Mouse (Mus musculus) B cell, adult 2 months (primary cell): ENCODE results near the gene Mcm2.
A peak's percentile ranks its signal among the peaks of the same experiment; 100 is the strongest.

ENCODE experiments used
- DNase-seq, 2 experiments: peaks; one replicate each; pipeline ENCODE4 v3.0.0; 2022

The Mcm2 gene

DNA sequence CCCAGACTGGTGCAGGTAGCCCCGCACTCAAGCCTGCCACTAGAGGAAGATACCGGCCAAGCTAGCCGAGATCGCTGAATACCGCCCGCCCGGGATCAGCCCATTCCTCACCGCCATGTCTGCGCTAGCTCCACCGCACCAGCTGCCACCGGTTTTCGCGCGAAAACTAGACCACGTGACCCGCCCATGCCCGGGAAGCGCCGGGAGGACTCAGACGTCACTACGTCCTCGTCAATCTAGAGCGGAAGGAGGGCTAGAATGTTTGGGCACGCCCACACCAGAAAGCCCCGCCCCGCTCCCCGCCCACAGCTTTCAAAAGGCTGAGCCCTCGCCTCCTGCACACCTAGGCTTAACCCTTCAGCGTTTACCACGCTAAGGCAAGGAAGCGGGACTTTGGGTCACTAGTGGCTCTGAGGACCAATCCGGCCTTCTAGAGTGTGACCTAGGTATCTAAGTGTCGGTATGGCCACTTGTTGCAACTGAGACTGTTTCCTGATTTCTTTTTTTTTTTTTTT lies at the start of gene Mcm2:
Mcm2 (minus strand) TSS at position 247 of the 515 bp plus-strand sequence.
- peak; percentile 97 to 98 for DNase-seq

DNA sequence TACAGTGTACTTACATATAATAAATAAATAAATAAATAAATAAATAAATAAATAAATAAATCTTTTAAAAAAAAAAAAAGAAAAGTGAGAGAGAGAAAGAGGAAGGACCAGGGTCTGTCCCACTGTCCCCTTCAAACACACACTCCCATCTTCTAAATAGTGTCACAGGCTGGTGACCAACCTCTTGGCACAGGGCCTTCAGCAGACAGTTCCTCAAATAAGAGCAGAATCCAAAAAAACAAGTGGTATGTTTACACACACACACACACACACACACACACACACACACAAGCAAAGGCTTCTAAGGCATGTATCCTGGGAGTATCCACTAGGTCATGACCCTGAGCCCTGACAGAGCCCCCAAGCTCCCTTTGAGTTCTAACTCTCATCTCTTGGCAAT lies 49.2 kb upstream of the Mcm2 start:
- DNase-seq, result no peak

DNA sequence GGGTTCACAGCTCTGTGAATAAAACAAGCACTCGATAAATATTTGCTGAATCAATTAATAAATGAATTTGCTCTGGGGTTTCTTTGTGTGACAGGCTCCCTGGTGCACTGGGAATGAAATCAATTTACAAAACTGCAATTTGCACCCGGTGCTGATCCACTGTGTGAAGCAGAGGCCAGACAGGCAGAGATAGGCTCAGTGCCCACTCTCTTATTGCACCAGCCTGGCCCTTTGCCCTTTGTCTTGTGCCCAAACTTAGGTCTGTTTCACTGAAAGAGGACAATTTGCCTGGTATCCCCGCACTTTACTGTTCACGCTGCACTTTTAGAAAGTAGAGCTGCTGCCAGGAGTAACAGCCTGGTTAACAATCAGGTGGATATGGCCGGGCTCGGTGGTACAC lies 47.9 kb upstream of the Mcm2 start:
- no peak for DNase-seq

DNA sequence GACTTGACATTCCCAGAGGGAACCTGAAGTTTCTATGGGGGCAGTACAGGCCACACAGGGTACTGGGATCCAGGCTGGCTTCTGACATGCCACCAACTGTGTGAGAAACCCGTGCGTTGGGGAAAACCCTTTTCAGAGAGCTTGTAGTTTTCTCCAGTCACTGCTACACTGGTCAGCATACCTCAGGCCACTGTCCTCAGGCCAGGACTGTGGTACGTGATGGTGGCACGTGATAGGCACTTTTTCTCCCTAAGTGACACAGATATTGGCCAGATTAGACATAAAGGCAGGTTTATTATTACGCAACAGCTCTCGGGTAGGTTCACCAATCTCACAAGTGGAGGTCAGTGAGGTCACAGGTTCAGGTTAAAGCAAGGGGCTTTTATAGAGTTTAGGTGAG lies 45.1 kb upstream of the Mcm2 start:
- DNase-seq, result no peak

DNA sequence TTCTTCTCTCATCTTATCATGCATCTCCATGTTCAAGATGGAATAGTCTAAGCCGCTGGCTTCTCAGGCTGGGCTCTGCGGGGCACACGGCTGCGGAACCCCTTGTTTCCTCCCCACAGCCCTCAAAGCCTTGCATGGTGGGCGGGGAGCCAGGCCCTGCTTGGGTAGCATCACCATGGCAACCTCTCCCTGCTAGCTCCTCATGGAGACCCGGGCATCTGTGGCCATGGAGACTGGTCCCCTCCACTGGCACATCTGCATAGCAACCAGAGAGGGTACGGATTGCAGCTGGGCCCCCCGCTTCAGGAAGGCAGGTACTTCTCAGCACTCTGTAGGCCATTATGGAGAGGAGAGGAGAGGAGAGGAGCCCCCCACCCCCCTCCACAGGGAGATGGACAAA lies 44.0 kb upstream of the Mcm2 start:
- no peak for DNase-seq

DNA sequence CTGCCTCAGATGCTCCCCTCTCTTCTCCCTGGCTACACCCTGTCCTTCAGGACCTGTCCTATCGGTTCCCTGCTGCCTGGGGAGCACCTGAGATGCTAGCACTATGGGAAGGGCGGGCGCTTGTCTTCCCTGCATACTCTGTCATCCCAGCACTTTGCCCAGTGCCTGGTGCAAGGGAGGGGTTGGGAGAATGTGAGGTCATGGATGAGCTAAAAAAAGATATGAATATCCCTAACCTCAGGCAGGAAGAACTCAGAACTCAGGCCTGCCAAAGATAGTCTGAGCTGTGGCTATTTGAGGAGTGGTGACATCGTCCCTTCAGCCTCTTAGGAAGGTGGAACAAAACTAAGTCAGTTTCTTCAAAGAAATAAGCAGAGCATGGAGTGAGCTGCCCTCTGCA lies 43.0 kb upstream of the Mcm2 start:
- no peak for DNase-seq

DNA sequence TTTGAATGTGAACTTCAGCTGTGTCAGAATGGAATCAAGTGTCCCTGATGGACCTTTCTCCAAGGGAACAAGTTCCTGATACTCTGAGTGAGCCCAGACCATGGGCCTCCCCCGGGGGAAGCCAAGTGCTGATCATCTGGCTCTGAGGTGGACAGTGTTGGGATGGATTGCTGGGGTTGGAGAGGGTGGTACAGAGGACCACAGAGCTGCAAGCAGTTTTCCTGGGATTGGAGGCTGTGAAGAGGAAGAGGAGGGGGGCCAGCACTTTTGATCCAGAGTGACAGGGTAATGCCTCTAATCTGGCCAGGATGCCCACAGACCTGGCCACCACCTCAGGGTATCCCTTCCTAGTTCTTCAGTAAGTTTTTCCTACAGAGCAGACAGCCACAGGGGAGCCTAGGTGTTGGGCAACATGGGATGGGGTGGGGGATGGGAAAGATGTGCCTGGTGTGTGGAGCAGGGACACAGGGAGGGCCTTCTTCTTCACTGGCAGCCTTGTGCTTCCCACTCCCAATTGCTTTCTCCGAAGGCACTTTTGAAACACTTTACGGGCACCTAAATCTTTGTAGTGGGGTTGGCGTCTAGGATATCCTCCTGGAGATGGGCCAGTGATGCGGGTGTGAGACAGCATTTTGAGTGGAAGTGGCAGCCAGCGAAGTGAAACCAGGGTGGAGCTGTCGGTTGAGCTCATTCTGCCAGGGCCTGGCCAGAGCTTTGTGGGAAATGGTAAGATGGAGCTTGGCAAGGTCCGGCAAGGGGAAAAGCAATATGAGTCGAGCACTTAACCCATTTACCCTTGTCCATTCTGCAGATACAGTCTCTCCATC lies 41.7 kb upstream of the Mcm2 start:
- DNase-seq, result peak; percentile 26 to 46

GRCm38 (mm10) chr6:88939281-88940089 lies 40.9 kb upstream of the Mcm2 start:
- DNase-seq, result no peak

GRCm38 (mm10) chr6:88938664-88939055 lies 40.1 kb upstream of the Mcm2 start:
- DNase-seq, result no peak

- DNase-seq, result no peak
These were observed 39.5 kb upstream of the Mcm2 start for GRCm38 (mm10) chr6:88937971-88938663.

- no peak for DNase-seq
These were observed 38.6 kb upstream of the Mcm2 start for GRCm38 (mm10) chr6:88937214-88937549.

GRCm38 (mm10) chr6:88936342-88937213 lies 38.0 kb upstream of the Mcm2 start:
- peak in 1 of 2 experiments; percentile 22 for DNase-seq

GRCm38 (mm10) chr6:88935735-88936276 lies 37.2 kb upstream of the Mcm2 start:
- DNase-seq, result peak; percentile 63 to 69

GRCm38 (mm10) chr6:88934816-88935215 lies 36.2 kb upstream of the Mcm2 start:
- DNase-seq, result no peak

DNA sequence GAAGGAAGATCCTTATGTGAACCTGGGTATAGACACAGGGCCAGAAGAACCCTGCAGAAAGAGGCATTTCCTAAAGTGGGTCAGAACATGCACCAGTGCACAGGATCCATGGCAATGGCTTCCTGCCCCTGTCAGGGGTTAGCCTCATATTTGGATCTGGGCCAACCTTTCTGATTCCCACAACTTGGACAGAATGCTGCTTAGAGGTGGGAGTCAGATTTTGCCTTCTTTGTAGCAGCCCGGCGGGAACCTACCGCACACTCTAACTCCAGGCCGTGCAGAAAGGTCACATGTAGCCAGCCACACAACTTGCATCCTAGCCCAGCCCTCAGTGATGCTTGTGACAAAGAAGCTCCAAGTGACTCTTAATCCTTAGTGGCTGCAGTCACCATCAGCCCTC lies 35.6 kb upstream of the Mcm2 start:
- DNase-seq, result no peak

GRCm38 (mm10) chr6:88931449-88931848 lies 32.9 kb upstream of the Mcm2 start:
- no peak for DNase-seq

DNA sequence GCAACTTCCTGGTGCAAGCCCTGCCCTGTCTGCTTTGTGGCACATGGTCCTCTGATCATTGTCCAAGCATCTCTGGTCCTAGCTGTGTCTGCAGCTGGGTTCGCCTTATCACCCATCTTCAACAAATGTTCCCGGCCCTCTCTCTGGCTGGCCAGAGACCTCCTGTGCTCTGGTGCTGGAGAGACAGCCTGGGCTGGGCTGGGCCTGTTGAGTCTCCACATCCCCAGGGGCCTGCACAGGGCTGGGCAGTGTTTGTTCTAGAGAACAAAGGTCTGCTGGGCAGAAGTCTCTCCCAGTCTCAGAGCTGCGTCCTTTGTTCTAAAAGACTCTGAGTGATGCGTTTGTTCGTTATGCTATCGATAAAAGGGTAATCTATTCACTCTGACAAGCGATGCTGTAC lies 31.5 kb upstream of the Mcm2 start:
- DNase-seq, result no peak

GRCm38 (mm10) chr6:88929451-88929850 lies 30.9 kb upstream of the Mcm2 start:
- no peak for DNase-seq

GRCm38 (mm10) chr6:88928576-88928975 lies 30.0 kb upstream of the Mcm2 start:
- no peak for DNase-seq

DNA sequence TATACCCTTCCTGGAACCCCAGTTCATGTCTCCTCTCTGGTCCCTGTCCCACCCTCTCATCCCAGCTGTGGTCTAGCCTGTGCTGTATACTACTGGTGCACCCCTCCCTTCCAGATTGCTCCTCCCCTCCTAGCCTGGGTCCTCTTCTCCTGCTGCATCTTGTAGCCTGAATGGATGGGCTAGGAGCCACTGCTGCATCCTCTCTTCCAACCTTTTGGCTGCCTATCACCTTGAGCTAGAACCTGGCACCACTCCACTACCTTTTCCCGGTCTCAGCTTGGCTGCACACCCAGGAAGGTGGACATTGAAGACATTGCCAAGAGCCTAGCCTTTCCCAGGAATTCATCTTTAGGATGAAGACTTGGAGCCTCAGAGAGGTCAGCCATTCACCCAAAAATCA lies 29.4 kb upstream of the Mcm2 start:
- no peak for DNase-seq

DNA sequence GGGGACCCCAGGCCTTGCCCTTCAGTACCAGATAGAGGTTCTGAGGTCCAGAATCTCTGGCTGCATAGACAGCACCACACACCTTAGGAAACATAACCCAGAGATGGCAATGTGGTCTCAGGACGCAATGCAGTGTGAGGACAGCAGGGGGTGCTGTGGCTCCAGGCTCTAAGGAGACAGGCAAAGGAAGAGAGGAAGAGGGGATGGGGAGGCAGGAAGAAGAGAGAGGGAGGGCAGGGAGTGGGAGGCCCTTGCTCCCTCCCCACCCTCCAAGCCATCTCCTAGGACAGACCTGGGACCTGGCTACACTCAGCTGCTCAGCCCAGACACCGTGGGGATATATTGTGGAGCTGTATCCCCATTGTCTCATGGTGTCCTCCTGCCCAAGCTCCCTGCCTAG lies 29.0 kb upstream of the Mcm2 start:
- DNase-seq, result peak; percentile 76 to 81

DNA sequence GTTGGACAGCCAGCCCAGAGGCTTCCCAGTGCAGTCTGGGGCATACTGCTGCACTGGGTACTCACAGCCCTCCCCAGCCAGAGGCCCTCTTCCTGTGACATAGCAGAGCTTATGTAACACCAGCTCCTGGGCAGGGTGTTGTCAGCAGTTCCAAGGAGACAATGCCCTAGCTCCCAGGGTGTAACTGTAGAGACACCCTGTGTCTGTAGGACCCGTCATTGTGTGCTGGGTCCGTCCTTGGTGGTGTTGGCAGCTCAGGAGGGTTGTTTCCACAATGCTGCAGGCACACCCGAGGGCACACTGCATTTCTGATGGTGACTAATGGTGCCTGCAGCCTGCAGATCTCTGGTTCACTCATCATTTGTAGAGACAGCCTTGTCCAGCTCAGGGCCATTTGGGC lies 28.3 kb upstream of the Mcm2 start:
- no peak for DNase-seq
